In the genomic region with DNA sequence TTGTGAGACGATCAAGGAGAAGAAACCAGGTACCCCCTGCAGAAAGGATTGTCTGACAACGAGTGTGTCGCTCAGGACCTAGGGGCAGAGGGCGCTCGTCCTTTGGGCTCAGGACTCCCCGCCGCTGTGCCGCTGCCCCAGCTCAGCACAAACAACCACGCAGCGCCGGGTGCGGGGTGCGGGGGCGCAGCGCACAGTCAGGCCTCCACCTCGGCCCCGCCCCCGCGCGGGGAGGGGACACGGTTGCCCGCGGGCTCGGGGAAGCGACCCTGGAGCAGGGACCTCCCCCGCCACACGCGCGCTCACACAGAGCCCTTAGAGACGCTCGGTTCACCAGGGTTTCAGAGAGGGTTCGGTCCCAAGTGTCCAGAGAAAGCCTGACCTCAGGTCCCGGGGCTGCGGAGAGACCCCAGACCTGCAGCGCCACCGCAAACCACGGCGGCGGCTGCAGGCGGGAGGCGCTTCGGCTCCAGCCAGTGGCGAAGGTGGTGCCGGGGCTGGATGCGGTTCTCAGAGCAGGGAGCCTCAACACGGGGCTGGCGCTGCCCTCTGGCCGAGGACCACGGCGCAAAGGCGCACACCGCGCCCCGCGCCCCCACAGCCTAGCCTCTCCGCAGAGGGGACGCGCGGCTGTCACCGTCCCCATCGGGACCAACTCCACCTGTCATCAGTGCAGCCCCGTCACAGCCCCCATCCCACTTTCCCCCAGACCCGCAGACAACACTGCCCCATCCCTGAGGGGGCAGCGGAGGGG, we compare ENCODE assay signal across 8 mouse cellular contexts. TPM values are rescaled to one million over a fixed set of nuclear protein-coding genes. Genes with fewer than 3 reads are reported as not detected.
DNase-seq lines count a peak whose midpoint lies in the region; ATAC-seq and TF ChIP-seq lines count a peak whose summit lies in the region.

No protein-coding gene starts in this region.

- peak overlapping the region; percentile 43 for H3K4me3 ChIP-seq in lung, postnatal 0 days (ENCODE audit: low read depth, low read length)
- H3K4me3 ChIP-seq in hindbrain, embryonic 11.5 days (ENCODE audit: low read depth, low read length), result peak overlapping the region; percentile 66
- peak overlapping the region; percentile 62 for H3K4me3 ChIP-seq in midbrain, embryonic 14.5 days (replicated peaks; ENCODE audit: low read depth, low read length)

- no peak overlapping the region for H3K9ac ChIP-seq in lung, postnatal 0 days (replicated peaks; ENCODE audit: low read depth)
- H3K9ac ChIP-seq in hindbrain, embryonic 11.5 days (ENCODE audit: low read depth, low read length), result peak overlapping the region; percentile 81
- H3K9ac ChIP-seq in midbrain, embryonic 14.5 days (replicated peaks; ENCODE audit: low read length), result peak overlapping the region; percentile 80

- no peak for TF ChIP-seq EP300 in lung, postnatal 0 days (IDR thresholded peaks at IDR 0.05)

- peaks cover 56% of the 10 kb centered on the region for H3K27me3 ChIP-seq in lung, postnatal 0 days (replicated peaks; ENCODE audit: insufficient read depth, low read length)
- peaks cover 32% of the 10 kb centered on the region for H3K27me3 ChIP-seq in hindbrain, embryonic 11.5 days (ENCODE audit: control insufficient read depth, insufficient read depth, low read length)
- peaks cover 20% of the 10 kb centered on the region for H3K27me3 ChIP-seq in midbrain, embryonic 14.5 days (ENCODE audit: control insufficient read depth, insufficient read depth, low read length)

- peak overlapping the region; percentile 91 for H3K4me2 ChIP-seq in lung, postnatal 0 days (replicated peaks; ENCODE audit: low read depth, low read length)
- peak overlapping the region; percentile 99 for H3K4me2 ChIP-seq in hindbrain, embryonic 11.5 days (replicated peaks; ENCODE audit: low read depth, low read length)
- H3K4me2 ChIP-seq in midbrain, embryonic 14.5 days (ENCODE audit: low read length), result peak overlapping the region; percentile 94

- no peak for ATAC-seq in lung, postnatal 0 days
- ATAC-seq in hindbrain, embryonic 11.5 days (ENCODE audit: low FRiP score), result peak; percentile 43
- peak; percentile 28; the same call in 1 of the 2 replicates for ATAC-seq in midbrain, embryonic 14.5 days (ENCODE audit: low FRiP score, low TSS enrichment)

- no peak overlapping the region for H3K27ac ChIP-seq in lung, postnatal 0 days (ENCODE audit: low read length)
- peak overlapping the region; percentile 79 for H3K27ac ChIP-seq in hindbrain, embryonic 11.5 days (ENCODE audit: low read depth, low read length)
- peak overlapping the region; percentile 77 for H3K27ac ChIP-seq in midbrain, embryonic 14.5 days (replicated peaks; ENCODE audit: low read depth, low read length)

- no peak; the same call in 1 of the 2 replicates for TF ChIP-seq CTCF in lung, postnatal 0 days (IDR thresholded peaks at IDR 0.05)

- DNase-seq in adrenal gland, adult 2 months, result peak; percentile 36
- DNase-seq in adrenal gland, adult 8-10 months, result no peak
- DNase-seq in lung, postnatal 0 days (ENCODE audit: low spot score), result no peak
- DNase-seq in lung, postnatal 36 days, result no peak
- DNase-seq in hindbrain, embryonic 11.5 days (ENCODE audit: low spot score), result peak; percentile 64
- peak; percentile 77 for DNase-seq in midbrain, embryonic 14.5 days
- no peak for DNase-seq in urinary bladder, postnatal 10 days (ENCODE audit: low spot score)
- no peak for DNase-seq in layer of hippocampus, adult 9-11 months

- no peaks in the 10 kb centered on the region for H3K36me3 ChIP-seq in lung, postnatal 0 days (ENCODE audit: insufficient read depth, low read length)
- H3K36me3 ChIP-seq in hindbrain, embryonic 11.5 days (ENCODE audit: control insufficient read depth, insufficient read depth, low read length), result no peaks in the 10 kb centered on the region
- H3K36me3 ChIP-seq in midbrain, embryonic 14.5 days (ENCODE audit: control insufficient read depth, insufficient read depth, low read length), result no peaks in the 10 kb centered on the region

- no peaks in the 10 kb centered on the region for H3K4me1 ChIP-seq in lung, postnatal 0 days (ENCODE audit: insufficient read depth, low read depth, low read length)
- H3K4me1 ChIP-seq in hindbrain, embryonic 11.5 days (replicated peaks; ENCODE audit: control insufficient read depth, insufficient read depth, low read length), result peaks cover 16% of the 10 kb centered on the region
- H3K4me1 ChIP-seq in midbrain, embryonic 14.5 days (ENCODE audit: control insufficient read depth, insufficient read depth, low read length), result peaks cover 14% of the 10 kb centered on the region

- 2% methylated on average over 36 of the region's 64 CpGs for WGBS in lung, postnatal 0 days
- WGBS in hindbrain, embryonic 11.5 days, result 1% methylated on average over 62 of the region's 64 CpGs
- WGBS in midbrain, embryonic 14.5 days, result under 1% methylated on average over 64 of the region's 64 CpGs

- H3K9me3 ChIP-seq in lung, postnatal 0 days (ENCODE audit: low read length), result no peaks in the 10 kb centered on the region
- no peaks in the 10 kb centered on the region for H3K9me3 ChIP-seq in hindbrain, embryonic 11.5 days (ENCODE audit: control insufficient read depth, low read length)
- H3K9me3 ChIP-seq in midbrain, embryonic 14.5 days (ENCODE audit: control insufficient read depth, low read length), result no peaks in the 10 kb centered on the region

RNA-seq across cellular contexts. Expression of gene Grm4, which starts 9.2 kb away (rescaled TPM):
- 1 to 10 TPM; 5.5 to 9.0 TPM for total RNA-seq in adrenal gland, adult 2 months (2021)
- polyA plus RNA-seq in adrenal gland, adult 2 months (2012; rRNA removed), result 0.08 and 0.31 TPM in 2 replicates
- total RNA-seq in adrenal gland, adult 8-10 months (2022), result 1 to 10 TPM; 2.6 to 3.9 (median 3.2) TPM
- polyA plus RNA-seq in lung, postnatal 0 days (2015; fragmentation: Nextera tagmentation; extraction: Ambion mirVana), result not detected in 2 replicates
- 2.5 and 3.6 TPM in 2 replicates for polyA plus RNA-seq in hindbrain, embryonic 11.5 days (2014; fragmentation: Nextera tagmentation; extraction: Ambion mirVana)
- polyA plus RNA-seq in midbrain, embryonic 14.5 days (2014; fragmentation: Nextera tagmentation; extraction: Ambion mirVana), result 9.8 and 10.1 TPM in 2 replicates

RNA-seq across cellular contexts. Expression of gene Hmga1, which starts 44.3 kb away (rescaled TPM):
- 10 to 100 TPM; 12.2 to 26.8 TPM for total RNA-seq in adrenal gland, adult 2 months (2021)
- polyA plus RNA-seq in adrenal gland, adult 2 months (2012; rRNA removed), result 38.9 and 44.2 TPM in 2 replicates
- 10 to 100 TPM; 14.7 to 23.4 (median 20.9) TPM for total RNA-seq in adrenal gland, adult 8-10 months (2022)
- polyA plus RNA-seq in lung, postnatal 0 days (2015; fragmentation: Nextera tagmentation; extraction: Ambion mirVana), result 41.2 and 50.6 TPM in 2 replicates
- 305 and 319 TPM in 2 replicates for polyA plus RNA-seq in hindbrain, embryonic 11.5 days (2014; fragmentation: Nextera tagmentation; extraction: Ambion mirVana)
- polyA plus RNA-seq in midbrain, embryonic 14.5 days (2014; fragmentation: Nextera tagmentation; extraction: Ambion mirVana), result 134 and 143 TPM in 2 replicates

RNA-seq across cellular contexts. Expression of gene AI413582, which starts 53.5 kb away (rescaled TPM):
- 10 to 100 TPM; 28.0 to 35.9 TPM for total RNA-seq in adrenal gland, adult 2 months (2021)
- polyA plus RNA-seq in adrenal gland, adult 2 months (2012; rRNA removed), result 64.8 and 65.5 TPM in 2 replicates
- total RNA-seq in adrenal gland, adult 8-10 months (2022), result 10 to 100 TPM; 22.9 to 29.4 (median 23.4) TPM
- polyA plus RNA-seq in lung, postnatal 0 days (2015; fragmentation: Nextera tagmentation; extraction: Ambion mirVana), result 30.8 and 38.6 TPM in 2 replicates
- polyA plus RNA-seq in hindbrain, embryonic 11.5 days (2014; fragmentation: Nextera tagmentation; extraction: Ambion mirVana), result 17.1 and 19.0 TPM in 2 replicates
- 51.9 and 74.5 TPM in 2 replicates for polyA plus RNA-seq in midbrain, embryonic 14.5 days (2014; fragmentation: Nextera tagmentation; extraction: Ambion mirVana)

Comparison
In these comparisons a context has a peak if more than half of its experiments do, and no peak if none do; other contexts are left out.
1. DNase-seq: peak in adrenal gland, adult 2 months (single experiment), hindbrain, embryonic 11.5 days (single experiment) and midbrain, embryonic 14.5 days (single experiment); none in adrenal gland, adult 8-10 months (single experiment), lung, postnatal 0 days (single experiment), lung, postnatal 36 days (single experiment), urinary bladder, postnatal 10 days (single experiment) and layer of hippocampus, adult 9-11 months (single experiment).
2. Peak in every context shown above with its lines, with median percentiles within 50 percentile points of each other: H3K4me2 ChIP-seq and H3K4me3 ChIP-seq.